Mouse (Mus musculus): ENCODE measurements around the gene Lrrc2. TPM values are rescaled to one million over a fixed set of nuclear protein-coding genes. Genes with fewer than 3 reads are reported as not detected.

Lrrc2 gene
- polyA plus RNA-seq, 1 experiment from 2014 or later: 0.09 TPM

DNA sequence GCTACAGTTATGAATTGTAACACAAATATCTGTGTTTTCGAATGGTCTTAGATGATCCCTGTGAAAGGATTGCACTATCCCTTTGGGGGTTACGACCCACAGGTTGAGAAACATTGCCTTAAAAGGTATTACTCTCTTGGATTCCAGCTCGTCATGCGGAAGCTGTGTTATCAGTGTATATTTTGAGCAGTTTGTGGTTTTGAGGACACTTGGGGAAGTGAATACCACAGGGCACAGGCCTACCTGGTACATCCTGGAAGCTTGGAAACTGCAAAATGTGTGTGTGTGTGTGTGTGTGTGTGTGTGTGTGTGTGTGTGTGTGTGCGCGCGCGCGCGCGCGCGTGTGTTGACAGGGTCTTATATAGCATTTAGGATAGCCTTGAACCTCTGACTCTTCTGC lies 521 bp downstream of the Lrrc2 start:
- no peaks in the 10 kb centered on the region; the same call in 1 of the 2 replicates for H3K9me3 ChIP-seq (replicated peaks)
- no peak overlapping the region for H3K4me2 ChIP-seq (replicated peaks)
- WGBS: 93% methylated on average over 13 of the region's 13 CpGs
- H3K4me1 ChIP-seq: peaks cover 8% of the 10 kb centered on the region; the same call in 1 of the 2 replicates
- H3K4me3 ChIP-seq: no peak overlapping the region
- no peak overlapping the region for H3K27ac ChIP-seq
- peaks cover 51% of the 10 kb centered on the region for H3K27me3 ChIP-seq
- H3K36me3 ChIP-seq: no peaks in the 10 kb centered on the region
- H3K9ac ChIP-seq: no peak overlapping the region
- ATAC-seq (ENCODE audit: low FRiP score): no peak

DNA sequence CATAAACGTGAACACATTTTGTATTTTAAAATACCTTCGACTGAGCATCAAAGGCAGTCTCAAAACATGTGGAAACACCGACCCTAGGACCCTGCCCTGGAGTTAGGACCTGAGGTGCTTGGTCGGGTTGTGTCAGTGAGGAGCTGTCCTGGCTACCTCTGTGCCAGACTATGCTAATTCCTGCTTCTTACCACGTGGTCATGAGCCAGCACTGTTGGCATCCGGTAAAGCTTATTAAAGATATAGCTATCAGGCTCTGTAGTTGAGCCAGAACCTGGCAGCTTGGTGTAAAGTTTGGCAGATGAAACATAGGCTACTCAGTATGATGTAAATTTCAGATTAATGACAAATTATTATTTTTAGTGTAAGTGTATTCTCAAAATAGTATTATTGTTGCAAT lies 1.1 kb downstream of the Lrrc2 start:
- Histone ChIP-seq H3K4me2 (replicated peaks) (no peak overlapping the region), H3K27ac (no peak overlapping the region), H3K9me3 (replicated peaks) (no peaks in the 10 kb centered on the region; the same call in 1 of the 2 replicates), H3K9ac (no peak overlapping the region), H3K4me3 (no peak overlapping the region), H3K27me3 (peaks cover 45% of the 10 kb centered on the region), H3K4me1 (peaks cover 3% of the 10 kb centered on the region; the same call in 1 of the 2 replicates), H3K36me3 (no peaks in the 10 kb centered on the region)
- 61% methylated on average over 6 of the region's 6 CpGs for WGBS
- no peak for ATAC-seq (ENCODE audit: low FRiP score)

DNA sequence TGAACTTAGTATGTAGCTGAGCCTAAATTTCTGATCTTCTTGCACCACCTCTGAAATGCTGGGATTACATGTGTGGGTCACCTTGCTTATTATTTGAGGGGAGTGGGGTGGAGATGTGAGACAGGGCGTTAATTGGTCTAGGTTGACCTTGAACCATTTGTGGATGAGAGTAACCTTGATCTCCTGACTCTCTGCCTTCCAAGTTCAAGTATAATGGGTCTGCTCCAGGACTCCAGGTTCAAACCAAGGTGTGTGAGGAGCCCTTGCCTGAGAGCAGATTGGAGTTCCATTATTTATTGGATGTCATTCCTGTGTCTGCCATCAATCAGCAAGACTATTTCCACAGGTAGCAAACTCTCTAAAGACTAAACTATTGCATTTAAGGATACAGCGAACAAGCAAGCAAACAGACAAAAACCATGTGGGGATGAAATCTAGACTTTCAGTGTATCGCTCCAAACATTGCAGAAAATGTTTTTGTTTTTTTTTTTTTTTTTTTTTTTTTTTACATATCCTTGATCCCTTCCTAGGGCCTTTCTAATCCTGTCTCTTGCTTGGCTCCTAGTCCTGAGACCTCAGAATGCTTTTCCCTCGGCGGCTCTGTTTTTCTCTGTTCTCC lies 1.7 kb downstream of the Lrrc2 start:
- Histone ChIP-seq H3K4me1 (0 out of 2 replicates have a peak, but pooled peaks cover 2% of the 10 kb centered on the region), H3K9ac (peak overlapping the region; percentile 46; the same call in 1 of the 2 replicates), H3K36me3 (no peaks in the 10 kb centered on the region), H3K9me3 (replicated peaks) (no peaks in the 10 kb centered on the region; the same call in 1 of the 2 replicates), H3K4me2 (replicated peaks) (peak overlapping the region; percentile 95), H3K27me3 (peaks cover 39% of the 10 kb centered on the region), H3K27ac (no peak overlapping the region), H3K4me3 (peak overlapping the region; percentile 50)
- WGBS: 50% methylated on average over 5 of the region's 5 CpGs
- ATAC-seq (ENCODE audit: low FRiP score): no peak

DNA sequence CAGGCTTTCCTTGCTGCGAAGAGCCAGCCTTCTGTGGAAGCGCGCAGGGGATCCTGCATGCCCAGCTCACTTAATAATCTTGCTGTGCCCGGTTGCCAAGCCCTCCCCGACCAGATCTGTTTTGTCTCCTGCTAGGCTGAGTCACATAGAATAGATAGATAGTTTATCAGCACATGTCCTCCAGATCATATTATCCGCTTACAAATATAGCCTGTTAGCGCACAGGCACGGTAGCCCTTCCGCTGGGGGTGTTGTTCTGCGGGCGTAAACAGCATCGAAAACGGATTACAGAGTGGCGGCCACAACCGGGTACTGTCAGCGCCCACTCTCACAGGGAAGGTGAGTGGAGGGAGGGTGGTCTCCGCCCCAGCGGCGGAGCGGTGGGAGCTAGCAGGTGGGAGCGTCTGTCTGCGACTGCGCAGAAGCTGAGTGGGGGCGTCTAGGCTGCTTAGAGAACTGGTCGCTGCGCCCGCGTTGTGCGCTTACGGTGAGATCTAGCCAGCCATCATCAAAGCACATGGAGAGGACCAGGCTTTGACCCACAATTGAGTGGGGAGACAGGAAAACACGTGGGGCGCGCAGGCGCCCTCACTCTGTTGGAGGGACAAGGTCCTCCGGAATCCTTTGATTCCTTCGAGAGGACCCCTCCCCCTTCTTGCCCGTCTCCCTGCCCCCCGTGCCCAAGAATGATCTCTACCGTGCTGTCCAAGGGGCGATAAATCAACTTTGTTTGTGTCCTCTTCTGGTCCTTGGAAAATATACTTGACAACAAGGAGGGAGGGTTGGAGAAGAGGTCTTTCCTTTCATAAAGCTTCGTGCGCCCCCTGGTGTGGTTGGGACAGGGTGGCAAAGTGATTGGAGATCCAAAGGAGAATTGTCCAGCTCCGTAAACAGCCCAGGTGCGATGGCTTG lies 2.5 kb downstream of the Lrrc2 start:
- H3K27me3 ChIP-seq: peaks cover 34% of the 10 kb centered on the region
- WGBS: 1% methylated on average over 44 of the region's 44 CpGs

DNA sequence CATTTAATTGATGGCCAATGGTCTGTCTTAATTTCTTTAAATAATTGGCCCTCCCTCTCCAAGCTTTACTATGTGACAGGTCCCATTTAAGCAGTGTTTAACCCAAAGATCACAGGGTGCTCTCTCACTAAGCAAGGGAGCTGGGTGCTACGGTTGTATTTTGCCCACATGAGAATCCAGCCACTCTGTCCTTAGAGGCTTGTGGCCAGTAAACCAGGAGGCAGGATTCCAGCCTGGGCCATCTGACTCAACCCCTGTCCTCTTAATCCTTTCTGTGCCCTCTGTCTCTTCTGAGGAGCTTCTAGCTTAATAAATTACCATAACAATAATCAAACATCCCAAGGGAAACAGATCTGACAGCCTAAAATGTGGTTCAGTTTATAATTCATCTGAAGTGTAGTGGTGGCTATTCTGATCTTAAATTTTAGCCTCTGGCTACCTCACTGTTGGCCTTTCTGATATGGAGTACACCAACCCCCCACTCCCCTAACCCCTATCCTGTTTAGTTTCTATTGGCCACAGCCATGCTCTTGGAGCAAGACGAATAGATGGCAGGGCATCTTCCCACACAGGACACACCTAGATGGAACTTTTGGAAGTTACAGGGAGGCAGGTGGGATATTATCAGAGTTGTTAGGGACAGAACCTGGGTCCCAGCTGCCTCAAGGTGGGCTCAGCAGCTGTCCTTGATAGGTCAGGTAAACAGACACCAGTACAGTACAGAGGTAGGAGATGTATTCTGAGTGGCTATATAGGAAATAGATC lies 3.5 kb downstream of the Lrrc2 start:
- Histone ChIP-seq H3K4me3 (no peak overlapping the region), H3K4me1 (0 out of 2 replicates have a peak, but pooled peaks cover 2% of the 10 kb centered on the region), H3K9me3 (replicated peaks) (no peaks in the 10 kb centered on the region; the same call in 1 of the 2 replicates), H3K36me3 (no peaks in the 10 kb centered on the region), H3K27me3 (peaks cover 34% of the 10 kb centered on the region), H3K4me2 (replicated peaks) (no peak overlapping the region), H3K27ac (no peak overlapping the region), H3K9ac (no peak overlapping the region)
- no peak for ATAC-seq (ENCODE audit: low FRiP score)
- 53% methylated on average over 2 of the region's 2 CpGs for WGBS

More for the DNA sequence above, 2.5 kb downstream of the Lrrc2 start:
- H3K4me2 ChIP-seq (replicated peaks): peak overlapping the region; percentile 95
- peak overlapping the region; percentile 46 for H3K9ac ChIP-seq
- H3K4me1 ChIP-seq: 0 out of 2 replicates have a peak, but pooled peaks cover 2% of the 10 kb centered on the region
- H3K4me3 ChIP-seq: peak overlapping the region; percentile 50
- ATAC-seq (ENCODE audit: low FRiP score): peak; percentile 71
- no peak overlapping the region for H3K27ac ChIP-seq
- H3K36me3 ChIP-seq: no peaks in the 10 kb centered on the region
- no peaks in the 10 kb centered on the region; the same call in 1 of the 2 replicates for H3K9me3 ChIP-seq (replicated peaks)

DNA sequence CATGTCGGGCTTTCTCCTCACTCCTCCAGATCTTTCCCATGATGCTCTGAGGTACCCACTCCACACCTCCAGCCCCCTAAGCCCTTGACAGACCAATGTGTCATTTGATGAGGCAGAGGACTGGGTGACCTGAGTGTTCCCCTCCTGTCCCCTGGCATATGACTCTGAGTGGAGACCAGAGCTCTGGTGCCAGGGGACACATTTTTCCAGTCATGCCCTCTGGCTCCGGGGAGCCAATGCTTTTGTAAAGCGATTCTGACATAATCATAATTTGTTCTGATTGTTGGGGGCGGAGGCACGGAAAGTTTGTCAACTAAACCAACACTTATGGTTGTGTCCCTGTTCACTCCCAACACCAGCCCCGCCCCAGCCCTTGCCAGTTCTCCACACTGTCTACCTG lies 4.6 kb downstream of the Lrrc2 start:
- 0 out of 2 replicates have a peak, but pooled peaks cover 2% of the 10 kb centered on the region for H3K4me1 ChIP-seq
- H3K9ac ChIP-seq: no peak overlapping the region
- H3K36me3 ChIP-seq: no peaks in the 10 kb centered on the region
- peaks cover 34% of the 10 kb centered on the region for H3K27me3 ChIP-seq
- no peak overlapping the region for H3K4me2 ChIP-seq (replicated peaks)
- 82% methylated on average over 6 of the region's 6 CpGs for WGBS
- H3K4me3 ChIP-seq: no peak overlapping the region
- H3K9me3 ChIP-seq (replicated peaks): no peaks in the 10 kb centered on the region
- no peak overlapping the region for H3K27ac ChIP-seq
- no peak for ATAC-seq (ENCODE audit: low FRiP score)

DNA sequence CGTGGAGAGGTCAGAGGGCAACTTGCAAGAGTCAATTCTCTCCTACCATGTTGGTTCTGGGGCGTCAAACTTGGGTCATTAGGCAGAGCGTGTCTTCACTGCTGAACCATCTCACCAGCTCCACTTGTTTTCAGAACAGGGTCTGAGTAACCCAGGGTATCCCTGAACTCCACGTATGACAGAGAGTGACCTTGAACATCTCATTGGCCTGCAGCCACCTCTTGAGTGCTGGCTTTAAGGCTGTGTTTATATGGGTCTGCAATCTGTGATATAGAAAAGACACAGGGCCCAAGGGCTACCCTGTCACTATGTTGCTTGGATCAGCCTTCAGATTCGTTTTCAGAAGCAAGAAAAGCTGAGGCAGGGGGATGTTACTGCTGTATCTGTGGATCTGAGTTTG lies 8.3 kb downstream of the Lrrc2 start:
- Histone ChIP-seq H3K27me3 (peaks cover 13% of the 10 kb centered on the region; the same call in 1 of the 2 replicates), H3K4me3 (no peak overlapping the region), H3K9me3 (replicated peaks) (no peaks in the 10 kb centered on the region), H3K27ac (no peak overlapping the region), H3K4me1 (no peaks in the 10 kb centered on the region), H3K9ac (no peak overlapping the region), H3K36me3 (no peaks in the 10 kb centered on the region), H3K4me2 (replicated peaks) (no peak overlapping the region)
- 85% methylated on average over 5 of the region's 5 CpGs for WGBS
- no peak for ATAC-seq (ENCODE audit: low FRiP score)

DNA sequence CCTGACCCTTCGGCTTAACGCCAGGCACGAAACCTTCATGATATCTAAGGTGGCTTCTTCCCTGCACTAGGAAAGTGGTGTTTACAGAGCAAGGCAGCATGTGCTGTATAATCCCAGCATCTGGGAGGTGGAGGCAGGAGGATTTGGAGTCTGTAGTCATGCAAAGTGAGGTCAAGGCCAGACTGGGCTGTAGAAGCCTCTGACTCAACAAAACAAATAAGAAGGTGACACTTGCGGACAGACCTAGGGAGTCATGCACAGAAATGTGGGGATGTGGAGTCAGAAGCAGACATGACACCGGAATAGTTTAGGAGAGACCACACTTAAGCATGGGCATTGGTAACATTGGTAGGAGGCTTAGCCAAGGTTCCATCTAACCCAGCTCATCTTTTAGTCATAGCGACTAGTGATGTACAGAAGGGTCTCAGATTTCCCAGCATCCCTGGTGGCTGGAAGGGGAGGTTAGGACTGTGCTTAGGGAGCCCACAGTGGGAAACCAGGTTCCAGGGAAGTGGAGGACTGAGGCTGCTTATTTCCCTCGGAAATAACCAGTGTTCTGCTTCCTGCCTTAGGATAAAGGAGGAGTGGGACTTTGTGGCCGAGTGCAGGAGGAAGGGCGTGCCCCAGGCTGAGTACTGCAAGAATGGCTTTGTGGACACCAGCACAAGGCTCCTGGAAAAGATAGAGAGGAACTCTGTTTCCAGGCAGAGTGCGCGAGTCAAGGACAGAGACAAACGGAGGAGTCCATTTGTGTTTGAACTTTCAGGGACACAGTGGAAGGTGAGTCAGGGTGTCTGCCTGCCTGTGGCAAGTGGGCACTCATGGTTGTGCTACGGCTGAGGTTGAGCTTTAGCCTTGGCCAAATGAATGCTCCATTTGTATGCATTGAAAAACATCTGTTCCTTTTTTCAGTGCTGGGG lies 9.1 kb downstream of the Lrrc2 start:
- no peaks in the 10 kb centered on the region for H3K36me3 ChIP-seq
- 85% methylated on average over 13 of the region's 13 CpGs for WGBS
- no peaks in the 10 kb centered on the region for H3K9me3 ChIP-seq (replicated peaks)
- no peak overlapping the region for H3K27ac ChIP-seq
- no peaks in the 10 kb centered on the region for H3K4me1 ChIP-seq
- H3K4me3 ChIP-seq: no peak overlapping the region
- H3K9ac ChIP-seq: no peak overlapping the region
- H3K27me3 ChIP-seq: 0 out of 2 replicates have a peak, but pooled peaks cover 7% of the 10 kb centered on the region
- H3K4me2 ChIP-seq (replicated peaks): no peak overlapping the region
- no peak for ATAC-seq (ENCODE audit: low FRiP score)

DNA sequence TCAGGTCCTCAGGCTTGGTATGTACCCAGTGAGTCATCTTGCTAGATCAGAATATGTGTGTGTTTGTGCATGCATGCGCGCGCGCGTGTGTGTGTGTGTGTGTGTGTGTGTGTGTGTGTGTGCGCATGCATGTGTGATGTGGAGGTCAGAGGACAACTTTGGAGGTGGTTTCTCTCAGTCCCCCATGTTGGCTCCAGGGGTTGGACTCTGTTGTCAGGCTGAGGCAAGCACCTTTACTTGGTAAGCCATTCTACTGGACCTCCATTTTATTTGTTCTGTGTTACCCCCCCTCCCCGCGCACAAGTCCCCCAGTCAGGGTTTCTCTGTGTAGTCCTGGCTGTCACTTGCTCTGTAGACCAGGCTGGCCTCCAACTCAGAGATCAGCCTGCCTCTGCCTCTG lies 10.0 kb downstream of the Lrrc2 start:
- Histone ChIP-seq H3K4me1 (no peaks in the 10 kb centered on the region), H3K9me3 (replicated peaks) (no peaks in the 10 kb centered on the region), H3K4me2 (replicated peaks) (no peak overlapping the region), H3K36me3 (no peaks in the 10 kb centered on the region), H3K4me3 (no peak overlapping the region), H3K27ac (no peak overlapping the region), H3K27me3 (no peaks in the 10 kb centered on the region), H3K9ac (no peak overlapping the region)
- ATAC-seq (ENCODE audit: low FRiP score): no peak
- 93% methylated on average over 8 of the region's 8 CpGs for WGBS

DNA sequence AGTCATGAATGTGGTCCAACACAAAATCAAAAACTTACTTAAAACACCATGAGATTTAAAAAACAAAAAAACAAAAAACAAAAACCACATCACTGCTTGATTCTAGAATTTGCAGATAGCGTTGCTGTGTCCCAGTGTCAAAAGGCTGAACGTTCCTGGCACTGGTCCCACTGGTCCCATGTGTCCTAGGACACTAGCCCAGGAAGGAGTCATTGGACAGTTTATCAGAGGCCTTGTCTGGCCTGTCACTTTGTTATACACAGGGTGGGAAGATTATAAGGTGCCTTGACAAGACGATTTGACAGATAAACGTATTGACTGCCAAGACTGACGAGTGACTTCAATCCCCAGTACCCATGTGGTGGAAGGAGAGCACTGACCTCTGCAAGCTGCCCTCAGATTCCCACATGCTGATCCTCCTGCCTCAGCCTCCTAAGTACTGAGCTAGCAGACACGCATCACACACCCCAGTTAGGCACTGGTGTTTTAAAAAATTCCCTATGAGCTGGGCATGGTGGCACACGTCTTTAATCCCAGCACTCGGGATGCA lies 12.3 kb downstream of the Lrrc2 start:
- no peak for ATAC-seq (ENCODE audit: low FRiP score)
- H3K36me3 ChIP-seq: no peaks in the 10 kb centered on the region
- no peaks in the 10 kb centered on the region for H3K9me3 ChIP-seq (replicated peaks)
- no peak overlapping the region for H3K4me3 ChIP-seq
- no peak overlapping the region for H3K9ac ChIP-seq
- no peak overlapping the region for H3K4me2 ChIP-seq (replicated peaks)
- H3K27me3 ChIP-seq: no peaks in the 10 kb centered on the region
- 89% methylated on average over 8 of the region's 8 CpGs for WGBS
- H3K4me1 ChIP-seq: no peaks in the 10 kb centered on the region
- no peak overlapping the region for H3K27ac ChIP-seq

Measured in hindbrain, embryonic 12.5 days (tissue).